Mouse (Mus musculus): Measurements from ENCODE around the gene Stac3. TPM values are rescaled to one million over a fixed set of nuclear protein-coding genes. Genes with fewer than 3 reads are reported as not detected.
A peak's percentile ranks its signal among the peaks of the same experiment; 100 is the strongest.

Gene Stac3
- total RNA-seq, 1 experiment = 1.1 TPM

- Histone ChIP-seq H3K9me3 (ENCODE audit: control insufficient read depth, insufficient read depth, low read depth, low read length) (no peaks in the 10 kb centered on the region), H3K4me3 (ENCODE audit: insufficient read depth in 1 of 2, low read depth in 1 of 2, low read length in 2 of 2, poor library complexity in 1 of 2, severe bottlenecking in 1 of 2) (peak overlapping the region in 1 of 2 experiments; percentile 94; a peak in 2 of 4 replicates), H3K36me3 (ENCODE audit: control insufficient read depth, insufficient read depth, low read length, poor library complexity, severe bottlenecking) (peaks cover 41% of the 10 kb centered on the region), H3K27ac (ENCODE audit: insufficient read depth, low read depth, low read length, poor library complexity, severe bottlenecking) (no peak overlapping the region), H3K9ac (ENCODE audit: insufficient read depth, low read depth, low read length, poor library complexity, severe bottlenecking) (no peak overlapping the region), H3K4me1 (ENCODE audit: control insufficient read depth in 2 of 2, insufficient read depth in 2 of 2, low read length in 2 of 2, poor library complexity in 1 of 2) (peaks cover 7 to 53% of the 10 kb centered on the region in 2 experiments; a peak in 3 of 4 replicates)
- no peak for DNase-seq (ENCODE audit: low read depth, low spot score)
- TF ChIP-seq MAFK (IDR thresholded peaks at IDR 0.05; ENCODE audit: insufficient read depth, low read depth, low read length) = no peak
- no peak for TF ChIP-seq HCFC1 (IDR thresholded peaks at IDR 0.05; ENCODE audit: borderline replicate concordance, insufficient read depth, low read length)
- TF ChIP-seq CHD2 (IDR thresholded peaks at IDR 0.05; ENCODE audit: low read depth, low read length) = no peak
- TF ChIP-seq ZNF384 (IDR thresholded peaks at IDR 0.05; ENCODE audit: low read depth, low read length) = no peak
- TF ChIP-seq ZC3H11A (IDR thresholded peaks at IDR 0.05; ENCODE audit: borderline replicate concordance, low read depth, low read length) = no peak
- in situ Hi-C loops (cut with MboI; ENCODE audit: low sequenced_read_pairs in 2 of 2, unreplicated experiment in 2 of 2) = no loop called here
Measured at GRCm38 (mm10) chr10:127519041-127519701, 17.7 kb downstream of the Stac3 start.

GRCm38 (mm10) chr10:127519903-127520713 is 18.6 kb downstream of the Stac3 start:
- Histone ChIP-seq H3K36me3 (ENCODE audit: control insufficient read depth, insufficient read depth, low read length, poor library complexity, severe bottlenecking) (peaks cover 41% of the 10 kb centered on the region), H3K9me3 (ENCODE audit: control insufficient read depth, insufficient read depth, low read depth, low read length) (no peaks in the 10 kb centered on the region), H3K9ac (ENCODE audit: insufficient read depth, low read depth, low read length, poor library complexity, severe bottlenecking) (peak overlapping the region; percentile 9; the same call in 1 of the 2 replicates), H3K27ac (ENCODE audit: insufficient read depth, low read depth, low read length, poor library complexity, severe bottlenecking) (no peak overlapping the region), H3K4me1 (ENCODE audit: control insufficient read depth in 2 of 2, insufficient read depth in 2 of 2, low read length in 2 of 2, poor library complexity in 1 of 2) (peaks cover 7 to 50% of the 10 kb centered on the region in 2 experiments; a peak in 3 of 4 replicates), H3K4me3 (ENCODE audit: insufficient read depth in 1 of 2, low read depth in 1 of 2, low read length in 2 of 2, poor library complexity in 1 of 2, severe bottlenecking in 1 of 2) (peak overlapping the region; percentile 58 to 94)
- DNase-seq (ENCODE audit: low read depth, low spot score) = no peak
- in situ Hi-C loops (cut with MboI; ENCODE audit: low sequenced_read_pairs in 2 of 2, unreplicated experiment in 2 of 2) = no loop called here
- no peak for TF ChIP-seq ZNF384 (IDR thresholded peaks at IDR 0.05; ENCODE audit: low read depth, low read length)
- no peak for TF ChIP-seq MAFK (IDR thresholded peaks at IDR 0.05; ENCODE audit: insufficient read depth, low read depth, low read length)
- no peak for TF ChIP-seq HCFC1 (IDR thresholded peaks at IDR 0.05; ENCODE audit: borderline replicate concordance, insufficient read depth, low read length)
- TF ChIP-seq ZC3H11A (IDR thresholded peaks at IDR 0.05; ENCODE audit: borderline replicate concordance, low read depth, low read length) = no peak
- TF ChIP-seq CHD2 (IDR thresholded peaks at IDR 0.05; ENCODE audit: low read depth, low read length) = no peak

GRCm38 (mm10) chr10:127520714-127521357 is 19.4 kb downstream of the Stac3 start:
- in situ Hi-C loops (cut with MboI; ENCODE audit: low sequenced_read_pairs in 2 of 2, unreplicated experiment in 2 of 2) = no loop called here
- H3K9me3 ChIP-seq (ENCODE audit: control insufficient read depth, insufficient read depth, low read depth, low read length) = no peaks in the 10 kb centered on the region
- H3K9ac ChIP-seq (ENCODE audit: insufficient read depth, low read depth, low read length, poor library complexity, severe bottlenecking) = peak overlapping the region; percentile 97; the same call in 1 of the 2 replicates
- peaks cover 41% of the 10 kb centered on the region for H3K36me3 ChIP-seq (ENCODE audit: control insufficient read depth, insufficient read depth, low read length, poor library complexity, severe bottlenecking)
- no peak for DNase-seq (ENCODE audit: low read depth, low spot score)
- peak overlapping the region; percentile 58 to 94 for H3K4me3 ChIP-seq (ENCODE audit: insufficient read depth in 1 of 2, low read depth in 1 of 2, low read length in 2 of 2, poor library complexity in 1 of 2, severe bottlenecking in 1 of 2)
- peaks cover 7 to 45% of the 10 kb centered on the region in 2 experiments; a peak in 3 of 4 replicates for H3K4me1 ChIP-seq (ENCODE audit: control insufficient read depth in 2 of 2, insufficient read depth in 2 of 2, low read length in 2 of 2, poor library complexity in 1 of 2)
- no peak overlapping the region for H3K27ac ChIP-seq (ENCODE audit: insufficient read depth, low read depth, low read length, poor library complexity, severe bottlenecking)
- TF ChIP-seq MAFK (IDR thresholded peaks at IDR 0.05; ENCODE audit: insufficient read depth, low read depth, low read length) (no peak), HCFC1 (IDR thresholded peaks at IDR 0.05; ENCODE audit: borderline replicate concordance, insufficient read depth, low read length) (no peak), ZNF384 (IDR thresholded peaks at IDR 0.05; ENCODE audit: low read depth, low read length) (no peak), CHD2 (IDR thresholded peaks at IDR 0.05; ENCODE audit: low read depth, low read length) (no peak), ZC3H11A (IDR thresholded peaks at IDR 0.05; ENCODE audit: borderline replicate concordance, low read depth, low read length) (no peak)

- H3K4me1 ChIP-seq (ENCODE audit: control insufficient read depth in 2 of 2, insufficient read depth in 2 of 2, low read length in 2 of 2, poor library complexity in 1 of 2) = peaks cover 7 to 40% of the 10 kb centered on the region in 2 experiments; a peak in 3 of 4 replicates
- no peak for DNase-seq (ENCODE audit: low read depth, low spot score)
- H3K9ac ChIP-seq (ENCODE audit: insufficient read depth, low read depth, low read length, poor library complexity, severe bottlenecking) = peak overlapping the region; percentile 97
- peaks cover 41% of the 10 kb centered on the region for H3K36me3 ChIP-seq (ENCODE audit: control insufficient read depth, insufficient read depth, low read length, poor library complexity, severe bottlenecking)
- H3K4me3 ChIP-seq (ENCODE audit: insufficient read depth in 1 of 2, low read depth in 1 of 2, low read length in 2 of 2, poor library complexity in 1 of 2, severe bottlenecking in 1 of 2) = peak overlapping the region; percentile 58 to 94
- TF ChIP-seq CHD2 (IDR thresholded peaks at IDR 0.05; ENCODE audit: low read depth, low read length) (no peak), MAFK (IDR thresholded peaks at IDR 0.05; ENCODE audit: insufficient read depth, low read depth, low read length) (no peak), HCFC1 (IDR thresholded peaks at IDR 0.05; ENCODE audit: borderline replicate concordance, insufficient read depth, low read length) (no peak), ZC3H11A (IDR thresholded peaks at IDR 0.05; ENCODE audit: borderline replicate concordance, low read depth, low read length) (no peak), ZNF384 (IDR thresholded peaks at IDR 0.05; ENCODE audit: low read depth, low read length) (no peak)
- no peaks in the 10 kb centered on the region for H3K9me3 ChIP-seq (ENCODE audit: control insufficient read depth, insufficient read depth, low read depth, low read length)
- peak overlapping the region; percentile 42; the same call in 1 of the 2 replicates for H3K27ac ChIP-seq (ENCODE audit: insufficient read depth, low read depth, low read length, poor library complexity, severe bottlenecking)
- in situ Hi-C loops (cut with MboI; ENCODE audit: low sequenced_read_pairs in 2 of 2, unreplicated experiment in 2 of 2) = no loop called here
Measured at GRCm38 (mm10) chr10:127521611-127522080, 20.2 kb downstream of the Stac3 start.
